Mouse (Mus musculus): Measurements from ENCODE around the gene Slc15a4. TPM values are rescaled to one million over a fixed set of nuclear protein-coding genes. Genes with fewer than 3 reads are reported as not detected.

The Slc15a4 gene
- polyA plus RNA-seq, 1 experiment from 2014 or later, result 20.6 TPM

- Histone ChIP-seq H3K4me3 (replicated peaks) (peak overlapping the region; percentile 97), H3K36me3 (no peaks in the 10 kb centered on the region), H3K4me1 (peaks cover 18% of the 10 kb centered on the region), H3K4me2 (peak overlapping the region; percentile 84), H3K27ac (peak overlapping the region; percentile 87), H3K9ac (peak overlapping the region; percentile 91), H3K27me3 (replicated peaks) (no peaks in the 10 kb centered on the region), H3K9me3 (no peaks in the 10 kb centered on the region)
- WGBS, result 0% methylated on average over 66 of the region's 91 CpGs
- ATAC-seq (ENCODE audit: insufficient read depth, low FRiP score, low read depth), result peak; percentile 95
Measured at GRCm38 (mm10) chr5:127616884-127617635, 15.6 kb downstream of the Slc15a4 start.

DNA sequence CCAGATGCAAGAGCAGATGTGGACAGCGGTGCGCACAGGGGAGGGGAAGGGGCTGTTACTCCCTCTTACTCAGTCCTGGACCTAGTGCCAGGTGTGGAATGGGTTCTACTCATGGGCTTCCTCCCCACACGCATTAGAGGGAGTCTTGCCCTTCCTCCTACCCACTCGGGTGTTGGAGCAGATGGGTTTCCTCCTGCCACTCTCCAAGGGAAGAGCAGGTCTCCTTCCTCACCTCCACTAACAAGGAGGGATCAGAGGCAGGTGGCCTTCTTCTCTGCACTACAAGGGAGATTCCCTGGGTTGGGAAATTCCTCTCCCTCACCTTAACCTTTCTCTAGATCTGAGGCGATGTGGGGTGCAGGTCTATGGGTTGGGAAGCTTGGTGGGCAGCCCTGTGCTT is 16.5 kb downstream of the Slc15a4 start:
- H3K4me3 ChIP-seq (replicated peaks), result peak overlapping the region; percentile 97
- no peak overlapping the region for H3K27ac ChIP-seq
- peak overlapping the region; percentile 84 for H3K4me2 ChIP-seq
- no peaks in the 10 kb centered on the region for H3K9me3 ChIP-seq
- peaks cover 20% of the 10 kb centered on the region for H3K4me1 ChIP-seq
- WGBS, result 4% methylated on average over 5 of the region's 5 CpGs
- peak overlapping the region; percentile 91 for H3K9ac ChIP-seq
- ATAC-seq (ENCODE audit: insufficient read depth, low FRiP score, low read depth), result no peak
- H3K27me3 ChIP-seq (replicated peaks), result no peaks in the 10 kb centered on the region
- H3K36me3 ChIP-seq, result no peaks in the 10 kb centered on the region

- Histone ChIP-seq H3K4me3 (replicated peaks) (peak overlapping the region; percentile 97), H3K27me3 (replicated peaks) (no peaks in the 10 kb centered on the region), H3K36me3 (no peaks in the 10 kb centered on the region), H3K9me3 (no peaks in the 10 kb centered on the region), H3K27ac (no peak overlapping the region), H3K9ac (peak overlapping the region; percentile 91; the same call in 1 of the 2 replicates), H3K4me2 (peak overlapping the region; percentile 84), H3K4me1 (peaks cover 20% of the 10 kb centered on the region)
- ATAC-seq (ENCODE audit: insufficient read depth, low FRiP score, low read depth), result no peak
- 68% methylated on average over 3 of the region's 3 CpGs for WGBS
Measured at GRCm38 (mm10) chr5:127615459-127615858, 17.2 kb downstream of the Slc15a4 start.

DNA sequence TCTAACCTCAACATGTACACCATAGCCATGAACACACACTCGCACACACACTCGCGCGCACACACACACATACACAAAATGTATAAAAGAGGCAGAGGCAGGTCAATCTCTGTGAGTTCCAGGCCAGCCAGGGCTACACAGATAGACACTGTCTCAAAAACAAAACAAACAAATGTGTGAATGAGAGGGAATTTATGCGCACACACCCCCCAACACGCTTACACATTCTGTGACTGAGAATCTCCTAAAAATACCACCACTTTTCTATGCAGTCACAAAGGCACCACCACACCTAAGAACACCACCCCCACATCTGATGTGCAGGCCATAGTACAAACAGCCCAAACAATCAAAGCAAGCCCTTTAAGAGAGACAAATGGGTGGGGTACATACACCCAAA is 20.3 kb downstream of the Slc15a4 start:
- H3K36me3 ChIP-seq, result no peaks in the 10 kb centered on the region
- peaks cover 23% of the 10 kb centered on the region for H3K4me1 ChIP-seq
- no peak overlapping the region for H3K4me3 ChIP-seq (replicated peaks)
- H3K4me2 ChIP-seq, result no peak overlapping the region
- 95% methylated on average over 6 of the region's 6 CpGs for WGBS
- H3K9ac ChIP-seq, result no peak overlapping the region
- ATAC-seq (ENCODE audit: insufficient read depth, low FRiP score, low read depth), result no peak
- H3K27ac ChIP-seq, result no peak overlapping the region
- H3K27me3 ChIP-seq (replicated peaks), result no peaks in the 10 kb centered on the region
- no peaks in the 10 kb centered on the region for H3K9me3 ChIP-seq

DNA sequence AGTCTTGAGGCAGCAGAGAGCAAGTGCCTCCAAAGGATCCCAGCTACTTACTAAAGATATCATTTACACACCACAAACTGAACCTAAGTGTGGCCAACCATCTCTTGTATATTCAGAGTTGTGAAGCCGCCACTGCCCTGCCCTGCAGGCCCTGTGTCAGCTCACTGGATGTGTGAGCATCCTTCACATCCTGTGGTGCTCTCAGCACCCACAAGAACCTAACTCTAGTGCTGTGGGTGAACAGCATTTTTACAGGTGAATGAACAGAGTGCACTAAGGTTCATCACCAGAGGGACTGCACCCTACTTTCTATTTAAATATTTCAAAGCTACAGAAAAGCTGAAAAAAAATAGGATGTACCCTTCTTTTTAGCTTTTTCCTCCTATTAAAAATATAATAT is 20.8 kb downstream of the Slc15a4 start:
- Histone ChIP-seq H3K27me3 (replicated peaks) (no peaks in the 10 kb centered on the region), H3K4me3 (replicated peaks) (no peak overlapping the region), H3K9me3 (no peaks in the 10 kb centered on the region), H3K4me1 (peaks cover 23% of the 10 kb centered on the region), H3K9ac (no peak overlapping the region), H3K36me3 (no peaks in the 10 kb centered on the region), H3K27ac (no peak overlapping the region), H3K4me2 (no peak overlapping the region)
- WGBS, result 78% methylated on average over 1 of the region's 1 CpGs
- no peak for ATAC-seq (ENCODE audit: insufficient read depth, low FRiP score, low read depth)

GRCm38 (mm10) chr5:127610787-127611509 is 21.7 kb downstream of the Slc15a4 start:
- ATAC-seq (ENCODE audit: insufficient read depth, low FRiP score, low read depth), result 0 out of 2 replicates have a peak, but pooled peaks have one; percentile 59
- Histone ChIP-seq H3K36me3 (no peaks in the 10 kb centered on the region), H3K4me3 (replicated peaks) (no peak overlapping the region), H3K9ac (no peak overlapping the region), H3K4me1 (peaks cover 19% of the 10 kb centered on the region), H3K27ac (0 out of 2 replicates have a peak overlapping the region, but pooled peaks have one; percentile 5), H3K9me3 (no peaks in the 10 kb centered on the region), H3K27me3 (replicated peaks) (no peaks in the 10 kb centered on the region), H3K4me2 (no peak overlapping the region)
- WGBS, result 73% methylated on average over 6 of the region's 6 CpGs

DNA sequence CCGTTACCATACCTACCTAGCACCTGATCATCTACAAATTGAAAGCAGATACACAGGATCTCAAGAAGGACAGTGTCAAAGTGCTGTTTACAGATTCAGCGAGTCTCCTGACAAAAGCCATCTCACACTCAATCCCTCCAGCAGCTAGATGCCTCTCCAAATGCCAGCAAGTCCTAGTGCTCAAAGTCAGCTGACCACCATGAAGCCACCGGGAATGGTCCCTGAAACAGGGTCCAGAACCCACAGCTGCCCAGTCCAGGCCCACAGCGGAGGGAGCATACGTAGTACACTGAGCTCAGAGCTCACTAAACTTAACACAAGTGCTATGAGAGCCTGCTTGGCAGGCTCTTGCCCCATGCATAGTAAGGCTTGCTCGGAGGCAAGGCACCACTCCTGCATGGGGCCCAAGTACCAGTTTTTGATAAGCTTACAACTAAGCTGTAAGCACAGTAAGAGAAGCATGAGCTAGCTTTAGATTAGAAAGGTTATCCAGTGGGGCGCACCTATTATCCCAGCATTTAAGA is 23.4 kb downstream of the Slc15a4 start:
- WGBS, result 80% methylated on average over 7 of the region's 7 CpGs
- no peaks in the 10 kb centered on the region for H3K36me3 ChIP-seq
- H3K4me1 ChIP-seq, result 0 out of 2 replicates have a peak, but pooled peaks cover 5% of the 10 kb centered on the region
- 0 out of 2 replicates have a peak, but pooled peaks have one; percentile 39 for ATAC-seq (ENCODE audit: insufficient read depth, low FRiP score, low read depth)
- no peak overlapping the region for H3K9ac ChIP-seq
- H3K27ac ChIP-seq, result no peak overlapping the region
- no peaks in the 10 kb centered on the region for H3K9me3 ChIP-seq
- no peaks in the 10 kb centered on the region for H3K27me3 ChIP-seq (replicated peaks)
- H3K4me2 ChIP-seq, result no peak overlapping the region
- H3K4me3 ChIP-seq (replicated peaks), result no peak overlapping the region

DNA sequence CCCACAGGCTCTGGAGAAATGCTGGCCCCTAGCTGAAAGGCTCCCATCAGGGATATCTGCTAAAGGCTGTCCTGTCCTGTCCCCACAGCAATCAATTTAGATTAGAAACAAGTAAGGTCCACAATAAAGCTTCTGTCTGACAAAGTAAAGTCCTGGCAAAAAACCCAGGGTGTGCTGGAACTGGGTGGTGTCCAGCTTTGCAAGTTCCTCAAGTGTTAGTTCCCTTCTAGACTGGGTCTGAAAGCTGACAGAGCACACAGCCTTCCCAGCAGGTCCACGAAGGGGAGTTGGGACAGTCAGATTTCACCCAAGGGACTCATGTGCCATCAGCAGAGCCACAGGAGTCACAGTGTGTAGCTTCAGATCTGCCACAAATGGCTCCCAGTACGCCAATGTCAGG is 25.2 kb downstream of the Slc15a4 start:
- Histone ChIP-seq H3K36me3 (peaks cover 10% of the 10 kb centered on the region; the same call in 1 of the 2 replicates), H3K9me3 (no peaks in the 10 kb centered on the region), H3K4me3 (replicated peaks) (no peak overlapping the region), H3K27me3 (replicated peaks) (no peaks in the 10 kb centered on the region), H3K27ac (no peak overlapping the region), H3K4me1 (0 out of 2 replicates have a peak, but pooled peaks cover 5% of the 10 kb centered on the region), H3K9ac (no peak overlapping the region), H3K4me2 (no peak overlapping the region)
- no peak for ATAC-seq (ENCODE audit: insufficient read depth, low FRiP score, low read depth)
- WGBS, result 85% methylated on average over 2 of the region's 2 CpGs

DNA sequence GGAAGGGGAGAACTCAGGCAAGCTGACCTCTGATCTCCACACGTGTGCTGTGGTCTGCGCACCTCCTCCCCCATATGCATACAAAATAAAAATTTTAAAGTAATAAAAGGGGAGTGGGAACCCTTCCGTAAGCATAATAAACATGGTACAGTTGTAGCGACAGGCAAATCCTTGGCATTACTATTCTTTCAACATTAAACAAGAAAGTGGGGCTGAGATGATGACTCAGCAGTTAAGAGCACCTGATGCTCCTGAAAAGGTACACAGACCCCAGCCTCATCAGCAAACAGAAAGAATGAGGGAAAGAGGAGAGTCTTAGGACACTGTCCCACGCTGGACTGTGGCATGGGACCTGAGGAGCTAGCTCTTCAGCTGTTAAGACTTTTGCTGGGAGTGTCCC is 29.7 kb downstream of the Slc15a4 start:
- WGBS, result 95% methylated on average over 5 of the region's 5 CpGs
- H3K27me3 ChIP-seq (replicated peaks), result no peaks in the 10 kb centered on the region
- H3K36me3 ChIP-seq, result peaks cover 48% of the 10 kb centered on the region
- H3K9ac ChIP-seq, result no peak overlapping the region
- H3K9me3 ChIP-seq, result no peaks in the 10 kb centered on the region
- no peak overlapping the region for H3K4me2 ChIP-seq
- H3K4me1 ChIP-seq, result no peaks in the 10 kb centered on the region
- H3K4me3 ChIP-seq (replicated peaks), result no peak overlapping the region
- ATAC-seq (ENCODE audit: insufficient read depth, low FRiP score, low read depth), result no peak
- no peak overlapping the region for H3K27ac ChIP-seq

GRCm38 (mm10) chr5:127596862-127597261 is 35.8 kb downstream of the Slc15a4 start:
- Histone ChIP-seq H3K27me3 (replicated peaks) (no peaks in the 10 kb centered on the region), H3K9ac (no peak overlapping the region), H3K4me2 (no peak overlapping the region), H3K4me1 (no peaks in the 10 kb centered on the region), H3K27ac (no peak overlapping the region), H3K4me3 (replicated peaks) (no peak overlapping the region), H3K36me3 (peaks cover 68% of the 10 kb centered on the region), H3K9me3 (no peaks in the 10 kb centered on the region)
- 86% methylated on average over 7 of the region's 7 CpGs for WGBS
- ATAC-seq (ENCODE audit: insufficient read depth, low FRiP score, low read depth), result no peak

- H3K4me2 ChIP-seq, result no peak overlapping the region
- no peak overlapping the region for H3K4me3 ChIP-seq (replicated peaks)
- no peaks in the 10 kb centered on the region for H3K9me3 ChIP-seq
- 90% methylated on average over 3 of the region's 3 CpGs for WGBS
- no peak for ATAC-seq (ENCODE audit: insufficient read depth, low FRiP score, low read depth)
- H3K36me3 ChIP-seq, result peaks cover 58% of the 10 kb centered on the region
- no peak overlapping the region for H3K9ac ChIP-seq
- no peaks in the 10 kb centered on the region for H3K27me3 ChIP-seq (replicated peaks)
- no peak overlapping the region for H3K27ac ChIP-seq
- no peaks in the 10 kb centered on the region for H3K4me1 ChIP-seq
Measured at GRCm38 (mm10) chr5:127595676-127596075, 37.0 kb downstream of the Slc15a4 start.

GRCm38 (mm10) chr5:127592854-127593253 is 39.8 kb downstream of the Slc15a4 start:
- no peak overlapping the region for H3K27ac ChIP-seq
- H3K9me3 ChIP-seq, result no peaks in the 10 kb centered on the region
- no peak for ATAC-seq (ENCODE audit: insufficient read depth, low FRiP score, low read depth)
- no peak overlapping the region for H3K4me3 ChIP-seq (replicated peaks)
- peaks cover 34% of the 10 kb centered on the region for H3K36me3 ChIP-seq
- no peak overlapping the region for H3K4me2 ChIP-seq
- 78% methylated on average over 6 of the region's 6 CpGs for WGBS
- H3K9ac ChIP-seq, result no peak overlapping the region
- H3K4me1 ChIP-seq, result no peaks in the 10 kb centered on the region
- H3K27me3 ChIP-seq (replicated peaks), result no peaks in the 10 kb centered on the region

All from stomach, embryonic 15.5 days (tissue).